Mouse (Mus musculus) mouse trophoblast stem cell (cell line): Measurements from ENCODE around the gene Lrrc58.

Experiments used
- in situ Hi-C, 2 experiments: fragments of 300-500 bp; cut with MseI, MboI; formaldehyde crosslinking; loops; 2 replicates in 1 of 2; 3 replicates in 1 of 2; pipeline ENCODE4 v1.15.1; 2025

Lrrc58 gene

DNA sequence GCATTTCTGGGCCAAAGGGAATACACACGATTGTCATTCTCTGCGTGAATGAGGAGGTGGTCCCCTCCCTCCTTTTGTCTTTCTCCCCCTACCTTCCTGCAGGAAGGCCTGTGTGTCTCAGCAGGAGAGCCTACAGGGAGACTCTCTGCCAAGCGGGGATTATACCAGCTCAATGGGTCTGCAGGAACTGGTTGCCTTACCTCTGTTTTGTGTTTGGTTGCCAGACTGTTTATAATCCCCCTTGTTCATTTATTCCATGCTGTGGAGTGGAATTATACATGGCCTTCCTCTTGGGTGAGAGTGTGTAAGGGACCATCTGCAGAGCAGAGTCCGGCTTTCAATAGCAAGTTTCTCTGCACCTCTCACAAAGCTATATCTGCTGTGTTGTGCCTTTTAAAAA is 58.9 kb downstream of the Lrrc58 start:
- in situ Hi-C loops = no loop called here

DNA sequence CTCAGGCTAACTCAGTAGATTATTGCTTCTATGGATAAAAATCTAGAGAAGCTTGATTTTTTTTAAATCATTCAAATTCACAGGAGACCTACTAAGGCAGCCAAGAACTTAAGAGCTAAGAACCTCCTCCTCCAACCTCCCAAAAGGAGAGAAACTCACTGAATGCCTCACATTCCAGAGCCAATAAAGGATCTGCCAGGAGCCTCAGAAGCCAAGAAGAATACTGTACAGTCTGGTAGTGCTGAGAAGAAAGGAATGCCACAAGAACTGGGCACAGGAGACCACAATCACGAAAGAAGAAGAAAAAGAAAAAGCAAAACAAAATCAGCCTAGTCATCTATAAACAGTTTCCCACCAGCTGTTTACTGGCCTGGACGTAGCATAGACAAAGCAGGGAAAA is 60.8 kb downstream of the Lrrc58 start:
- in situ Hi-C loops = no loop called here

DNA sequence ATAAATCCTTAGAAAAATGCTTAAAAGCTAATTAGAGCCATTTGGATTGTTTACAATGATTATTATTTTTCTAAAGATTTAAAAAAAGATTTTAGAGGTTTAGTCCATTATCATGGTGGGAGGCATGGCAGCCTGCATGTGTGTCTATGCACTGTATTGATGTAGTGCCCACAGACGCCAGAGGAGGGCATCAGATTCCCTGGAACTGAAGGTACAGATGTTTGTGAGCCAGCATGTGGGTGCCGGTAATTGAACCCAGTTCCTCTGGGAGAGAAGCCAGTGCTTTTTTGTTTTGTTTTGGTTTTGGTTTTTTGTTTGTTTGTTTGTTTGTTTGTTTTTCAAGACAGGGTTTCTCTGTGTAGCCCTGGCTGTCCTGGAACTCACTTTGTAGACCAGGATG is 61.4 kb downstream of the Lrrc58 start:
- in situ Hi-C loops = no loop called here

DNA sequence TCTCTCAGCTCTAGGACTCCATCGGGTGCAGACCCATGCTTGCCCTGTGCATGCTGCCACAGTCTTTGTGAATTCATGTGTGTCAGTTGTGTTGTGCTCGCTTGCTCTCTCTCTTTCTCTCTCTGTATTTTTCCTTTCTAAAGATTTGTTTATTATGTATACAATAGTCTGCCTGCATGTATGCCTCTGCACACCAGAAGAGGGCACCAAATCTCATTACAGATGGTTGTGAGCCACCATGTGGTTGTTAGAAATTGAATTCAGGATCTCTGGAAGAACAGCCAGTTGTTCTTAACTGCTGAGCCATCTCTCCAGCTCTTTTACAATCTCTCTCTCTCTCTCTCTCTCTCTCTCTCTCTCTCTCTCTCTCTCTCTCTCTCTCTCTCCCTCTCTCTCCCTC is 66.7 kb downstream of the Lrrc58 start:
- in situ Hi-C loops = no loop called here

DNA sequence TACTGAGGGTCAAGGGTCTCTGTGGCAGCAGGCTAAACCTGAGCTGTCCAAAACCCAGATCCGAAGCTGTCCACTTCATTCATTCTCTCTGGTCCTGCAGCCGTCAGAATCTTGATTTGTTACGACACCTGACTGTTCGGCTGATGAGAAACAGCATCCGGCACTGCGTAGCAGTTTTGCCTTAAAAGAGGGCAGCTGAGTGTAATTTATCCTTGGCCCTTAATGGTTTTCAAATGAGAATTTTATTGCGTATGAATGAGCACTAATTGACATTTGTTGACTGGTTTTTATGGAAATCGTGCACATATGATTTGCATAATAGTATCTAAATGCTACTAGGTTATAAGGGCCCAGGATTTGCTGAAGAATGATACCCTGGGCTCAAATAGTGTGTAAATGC is 69.1 kb downstream of the Lrrc58 start:
- in situ Hi-C loops = no loop called here
